Mouse (Mus musculus) megakaryocyte, embryonic 14.5 days (primary cell): ENCODE measurements around the gene Mthfd1l.

Experiments
- FLI1 ChIP-seq: IDR thresholded peaks from 2 replicates; pipeline ENCODE4 v1.6.1; 2012; ENCODE audit warnings: low read length, inconsistent platforms, mixed read lengths
- GATA1 ChIP-seq: IDR thresholded peaks from 3 replicates; pipeline ENCODE4 v1.6.1; 2012; ENCODE audit warnings: mixed read lengths, low read length, inconsistent platforms, borderline replicate concordance

GRCm38 (mm10) chr10:4211067-4211447 is 238.1 kb downstream of the Mthfd1l start:
- TF ChIP-seq GATA1: no peak
- no peak for TF ChIP-seq FLI1
